Mouse (Mus musculus) c-Kit-negative CD71-positive TER-119-positive erythroid progenitor cells, embryonic 14.5 days (primary cell): Measurements from ENCODE around the gene Ppm1h.
"Not testable (repeated sequence)": the region's sequence is repeated elsewhere in the genome, so short reads cannot be mapped to it uniquely, and the experiment has no call there.

Experiments
- DNase-seq: peaks from one replicate; pipeline ENCODE4 v3.0.0-alpha.2; 2013; ENCODE audit warnings: low read depth, low spot score

Ppm1h gene

DNA sequence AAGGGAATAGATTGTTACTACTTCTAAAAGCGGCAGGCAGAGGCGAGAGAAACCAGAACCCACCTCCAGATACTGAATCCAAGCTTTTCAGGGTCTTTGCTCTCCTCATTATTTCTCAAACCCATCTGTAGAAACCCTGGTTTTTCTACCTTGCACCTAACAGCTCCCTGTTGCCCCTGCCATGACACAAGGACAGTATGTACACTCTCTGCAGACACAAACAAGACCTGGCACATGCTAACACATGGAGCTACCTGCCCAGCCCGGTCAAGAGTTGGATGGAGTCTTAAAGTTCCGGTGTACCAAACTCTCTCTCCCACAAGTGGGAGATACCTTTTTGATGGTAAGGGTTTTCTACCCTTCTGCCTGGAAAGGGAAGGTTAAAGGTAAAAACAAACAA is 252.0 kb downstream of the Ppm1h start:
- DNase-seq, result no peak

DNA sequence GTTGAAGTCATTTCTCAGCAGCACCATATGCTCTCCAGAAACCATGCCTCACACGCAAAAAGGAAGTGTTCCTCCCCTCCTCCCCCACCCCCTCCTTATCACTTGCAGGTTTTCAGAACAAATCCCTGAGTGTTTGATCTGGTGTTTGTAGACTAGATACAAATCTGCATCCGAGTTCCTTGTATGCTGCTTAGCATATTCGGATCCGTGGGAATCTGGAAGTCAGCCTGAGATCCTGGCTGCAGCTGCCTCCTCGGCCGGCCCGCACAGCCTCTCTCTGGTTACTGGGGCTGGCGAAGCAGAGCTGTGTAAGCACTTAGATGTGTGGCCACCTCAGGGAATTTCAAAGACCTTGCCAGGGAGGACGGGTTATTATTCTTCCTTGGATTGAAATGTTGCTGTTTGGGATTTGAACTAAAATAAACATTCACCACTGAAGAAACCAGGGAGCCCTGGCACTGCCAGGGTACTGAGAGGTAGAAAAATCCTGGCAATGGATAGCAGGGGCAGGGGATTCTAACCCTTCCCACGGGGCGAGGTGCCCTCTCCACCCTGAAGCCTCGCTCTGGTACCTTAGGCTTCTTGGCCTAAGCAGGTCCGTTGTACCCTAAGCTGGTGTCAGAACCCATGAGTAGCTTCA is 252.8 kb downstream of the Ppm1h start:
- DNase-seq, result no peak

DNA sequence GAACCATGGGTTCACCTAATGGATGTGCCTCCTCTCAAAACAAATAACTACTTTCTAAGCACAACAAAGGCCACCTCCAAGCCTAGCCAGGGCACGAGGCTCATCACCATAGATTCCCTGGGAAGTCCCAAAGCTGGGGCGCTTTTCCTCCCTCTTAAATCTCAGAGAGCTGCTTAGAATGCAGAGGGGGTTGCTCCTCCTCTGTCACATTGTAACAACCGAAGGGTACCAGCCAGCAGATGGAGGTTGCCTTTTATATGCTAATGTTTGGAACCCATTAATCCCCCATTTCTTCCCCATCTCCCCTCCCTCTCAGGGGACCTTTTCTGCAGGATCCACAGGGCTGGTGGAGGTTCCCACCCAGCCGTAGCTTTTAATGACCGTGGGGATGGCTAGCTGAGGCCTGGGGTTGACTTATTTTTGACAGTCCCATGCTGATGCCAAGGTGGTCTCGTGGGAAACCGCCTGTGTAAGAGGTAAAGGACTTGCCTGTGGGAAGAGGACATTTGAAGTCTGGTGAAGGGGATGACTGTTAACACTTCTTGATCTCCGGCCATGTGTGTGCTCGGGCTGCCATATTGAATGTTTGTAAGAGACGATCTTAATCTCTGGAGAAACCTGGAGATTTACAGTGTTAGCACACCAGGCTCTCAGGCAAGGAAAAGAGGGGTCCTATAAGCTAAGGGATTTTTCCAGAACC is 253.4 kb downstream of the Ppm1h start:
- DNase-seq, result no peak

DNA sequence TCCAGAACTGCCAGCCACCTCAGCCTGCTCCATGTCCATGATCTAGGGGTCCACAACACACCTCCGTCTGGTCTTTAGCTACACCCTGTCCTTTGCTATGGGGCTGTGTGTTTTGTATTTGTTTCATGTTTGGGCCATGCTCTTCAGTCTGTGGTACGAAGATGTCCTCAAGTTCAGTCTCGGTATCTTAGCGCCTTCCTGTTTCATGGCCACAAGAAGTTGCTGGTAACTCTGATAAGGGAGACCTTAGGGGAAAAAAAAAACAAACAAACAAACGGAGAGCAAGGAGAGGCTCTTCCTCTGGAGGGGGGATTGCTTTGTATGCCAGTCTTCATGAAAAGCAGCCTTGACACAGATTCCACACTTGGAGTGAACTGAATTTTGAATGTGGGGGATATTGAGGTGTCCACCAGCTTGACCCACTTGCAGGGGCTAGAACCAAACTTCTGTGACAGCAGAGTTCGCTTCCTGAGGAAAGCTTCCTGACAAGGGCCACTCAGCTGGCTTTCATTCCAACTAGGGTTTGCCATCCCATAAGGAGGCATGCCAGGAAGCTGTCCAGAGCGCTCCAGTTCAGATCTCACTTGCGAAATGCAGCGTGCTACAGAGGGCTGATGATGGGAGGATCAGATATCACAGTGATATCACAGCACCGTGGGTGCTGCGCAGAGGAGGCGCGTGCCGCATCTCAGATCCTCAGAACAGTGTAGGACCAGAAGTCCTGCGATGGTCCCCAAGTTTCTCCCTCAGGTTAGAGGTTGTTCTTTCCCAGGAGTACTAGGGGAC is 254.7 kb downstream of the Ppm1h start:
- no peak for DNase-seq

DNA sequence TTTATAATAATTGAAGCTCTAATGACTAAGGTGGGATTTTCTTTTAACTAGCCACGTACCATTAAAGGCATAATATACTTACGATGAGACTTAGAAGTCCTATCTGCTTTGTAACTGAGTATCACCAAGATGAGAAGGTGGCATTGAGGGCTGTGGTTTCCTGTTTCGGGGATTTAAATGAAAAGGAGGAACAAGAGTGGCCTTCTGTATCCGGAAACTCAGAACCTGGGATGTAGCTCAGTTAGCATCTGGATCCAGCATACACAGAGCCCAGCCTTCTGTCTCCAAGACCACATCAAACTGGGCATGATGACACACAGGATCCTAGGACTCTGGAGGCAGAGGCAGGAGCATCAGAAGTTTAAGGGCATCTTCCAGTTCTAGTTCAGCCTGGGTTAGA is 256.8 kb downstream of the Ppm1h start:
- not testable (repeated sequence) for DNase-seq

DNA sequence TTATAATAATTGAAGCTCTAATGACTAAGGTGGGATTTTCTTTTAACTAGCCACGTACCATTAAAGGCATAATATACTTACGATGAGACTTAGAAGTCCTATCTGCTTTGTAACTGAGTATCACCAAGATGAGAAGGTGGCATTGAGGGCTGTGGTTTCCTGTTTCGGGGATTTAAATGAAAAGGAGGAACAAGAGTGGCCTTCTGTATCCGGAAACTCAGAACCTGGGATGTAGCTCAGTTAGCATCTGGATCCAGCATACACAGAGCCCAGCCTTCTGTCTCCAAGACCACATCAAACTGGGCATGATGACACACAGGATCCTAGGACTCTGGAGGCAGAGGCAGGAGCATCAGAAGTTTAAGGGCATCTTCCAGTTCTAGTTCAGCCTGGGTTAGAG is 258.8 kb downstream of the Ppm1h start:
- DNase-seq, result not testable (repeated sequence)

DNA sequence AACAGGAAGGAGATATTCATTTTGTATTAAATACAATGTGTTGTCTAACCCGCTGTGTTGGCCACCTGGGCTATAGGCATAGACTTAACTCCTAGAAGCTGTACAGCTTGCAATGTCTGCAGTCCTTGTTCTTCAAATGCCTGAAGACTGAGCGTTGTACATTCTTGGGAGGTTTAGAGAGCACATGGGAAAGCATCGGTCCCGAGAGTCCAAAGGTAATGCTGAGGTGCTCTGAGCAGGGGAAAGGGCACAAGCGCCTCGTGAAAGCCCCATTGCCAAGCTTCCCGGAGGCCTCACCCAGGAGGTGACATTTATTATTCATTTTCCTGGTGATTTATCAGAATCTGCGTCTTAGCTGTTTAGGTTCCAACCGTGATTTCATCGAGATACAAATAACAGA is 261.0 kb downstream of the Ppm1h start:
- DNase-seq, result no peak

DNA sequence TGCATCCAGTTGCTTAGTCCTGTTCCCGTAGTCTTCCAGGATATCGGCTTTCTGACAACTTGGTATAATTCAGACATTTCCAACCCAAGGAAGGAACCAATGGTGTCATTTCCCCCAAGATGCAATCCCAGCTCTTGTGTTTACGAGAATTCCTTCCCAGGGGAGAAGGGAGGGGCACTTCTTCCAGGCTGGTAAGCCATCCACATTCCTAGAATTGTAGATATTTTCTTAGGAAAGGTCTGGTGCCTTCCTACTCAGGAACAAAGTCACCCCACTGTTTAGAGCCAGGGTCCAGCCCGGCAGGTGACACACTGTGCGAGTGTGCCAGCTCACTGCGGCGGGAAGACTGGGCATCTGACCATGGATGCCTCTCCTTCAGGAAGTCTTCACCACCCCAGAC is 264.2 kb downstream of the Ppm1h start:
- DNase-seq, result no peak

DNA sequence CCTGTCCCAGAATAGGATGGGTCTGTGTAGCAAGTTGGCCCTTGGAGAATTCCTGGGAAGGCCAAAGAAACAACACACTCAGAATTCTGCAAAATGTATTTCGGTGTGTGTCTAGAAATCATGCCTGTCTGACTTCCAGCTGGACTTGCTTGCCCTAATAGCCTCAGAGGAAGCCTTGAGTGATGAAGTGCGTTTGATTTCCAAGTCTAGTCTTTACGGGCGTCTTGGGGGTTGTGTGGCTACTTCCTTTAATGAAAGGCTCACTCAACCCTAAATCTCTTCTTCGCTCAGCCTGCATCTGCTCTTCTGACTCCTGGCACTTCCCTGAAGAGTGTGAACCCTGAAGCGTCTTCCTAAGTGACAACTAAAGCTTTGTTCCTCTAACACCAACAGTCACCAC is 265.3 kb downstream of the Ppm1h start:
- DNase-seq, result no peak

DNA sequence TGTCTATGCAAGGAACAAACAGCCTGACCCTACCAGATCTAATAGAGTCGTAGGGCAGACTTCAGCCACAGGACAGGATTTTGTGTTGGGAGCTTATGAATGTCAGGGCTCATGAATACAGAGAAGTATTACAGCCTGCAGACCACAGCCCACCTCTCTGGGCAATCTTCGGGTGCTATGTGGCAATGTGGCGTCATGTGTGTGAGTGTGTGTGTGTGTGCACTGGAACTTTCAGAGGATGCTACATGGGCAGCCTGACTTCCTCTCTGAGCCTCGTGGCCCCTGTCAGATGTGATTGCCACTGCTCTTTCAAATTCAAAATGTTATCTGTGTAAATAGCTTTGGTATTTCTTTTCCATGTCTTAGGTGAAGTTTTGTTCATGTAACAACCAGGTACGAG is 266.3 kb downstream of the Ppm1h start:
- no peak for DNase-seq

DNA sequence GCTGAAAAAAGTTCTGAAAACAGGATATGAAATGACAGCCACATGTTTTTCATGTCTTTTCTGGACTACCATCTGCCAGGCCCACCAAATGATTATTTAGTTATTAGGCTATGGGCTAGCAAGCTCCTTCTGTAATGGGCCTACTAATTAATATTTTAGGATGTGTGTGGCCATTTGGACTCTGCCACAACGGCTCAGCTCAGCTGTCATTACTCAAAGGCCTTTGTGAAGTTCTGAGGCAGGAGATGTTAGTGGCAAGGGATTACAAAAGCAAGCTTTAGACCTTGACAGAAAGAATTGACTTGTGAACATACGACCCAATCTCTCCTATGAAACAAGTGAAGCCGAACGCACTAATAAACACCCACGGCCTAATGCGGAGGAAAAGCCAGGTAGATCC is 272.4 kb downstream of the Ppm1h start:
- DNase-seq, result no peak

DNA sequence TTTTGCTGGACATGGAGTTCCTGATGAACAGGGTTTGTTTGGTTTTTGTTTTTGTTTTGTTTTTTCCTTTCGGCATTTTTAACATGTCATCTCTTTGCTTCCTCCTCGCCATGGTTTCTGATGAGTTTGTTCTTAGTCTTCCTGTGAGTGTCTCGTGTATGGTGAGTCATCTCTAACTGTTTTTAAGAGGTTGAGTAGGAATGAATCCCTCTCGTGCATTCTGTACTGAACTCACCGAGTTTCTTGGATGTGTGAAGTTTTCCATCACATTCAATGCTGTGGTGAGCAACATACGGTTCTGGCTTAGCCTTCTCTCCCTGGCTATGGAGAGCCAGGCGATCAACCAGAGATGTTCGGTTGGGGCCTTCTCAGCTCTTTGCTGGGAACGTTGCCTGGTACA is 275.0 kb downstream of the Ppm1h start:
- DNase-seq, result no peak

DNA sequence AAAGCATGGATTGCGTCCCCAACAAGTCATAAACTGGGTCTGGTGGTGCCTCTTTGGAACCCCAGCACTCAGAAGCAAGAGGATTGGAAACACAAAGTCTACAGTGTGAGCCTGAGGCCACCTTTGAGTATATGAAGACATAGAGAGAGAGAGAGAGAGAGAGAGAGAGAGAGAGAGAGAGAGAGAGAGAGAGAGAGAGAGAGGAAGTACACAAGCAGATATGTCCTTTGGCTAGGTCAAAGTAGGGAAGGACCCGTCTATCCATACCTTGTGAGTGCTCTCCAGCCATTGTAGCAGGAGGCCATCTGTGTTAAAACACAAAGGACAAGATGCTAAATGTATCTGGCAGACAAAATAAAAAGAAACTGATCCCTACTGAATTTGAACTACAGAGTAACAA is 279.4 kb downstream of the Ppm1h start:
- DNase-seq, result no peak

DNA sequence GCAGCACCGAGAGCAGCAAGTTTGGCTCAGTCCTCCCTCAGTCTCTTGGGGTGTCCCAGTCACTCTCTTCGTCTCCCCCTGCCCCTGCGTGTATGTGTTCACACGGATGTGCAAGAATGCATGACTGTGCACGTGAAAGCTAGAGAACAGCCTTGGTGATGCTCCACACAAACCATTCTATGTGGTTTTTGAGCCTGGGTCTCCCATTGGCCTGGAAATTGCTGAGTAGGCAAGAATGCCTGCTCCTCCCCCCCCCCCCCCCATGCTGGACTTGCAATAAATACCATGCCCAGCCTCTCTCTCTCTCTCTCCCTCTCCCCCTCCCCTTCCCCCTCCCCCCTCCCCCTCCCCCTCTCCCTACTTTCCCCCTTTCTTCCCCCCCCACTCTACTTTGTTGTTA is 280.1 kb downstream of the Ppm1h start:
- no peak for DNase-seq

DNA sequence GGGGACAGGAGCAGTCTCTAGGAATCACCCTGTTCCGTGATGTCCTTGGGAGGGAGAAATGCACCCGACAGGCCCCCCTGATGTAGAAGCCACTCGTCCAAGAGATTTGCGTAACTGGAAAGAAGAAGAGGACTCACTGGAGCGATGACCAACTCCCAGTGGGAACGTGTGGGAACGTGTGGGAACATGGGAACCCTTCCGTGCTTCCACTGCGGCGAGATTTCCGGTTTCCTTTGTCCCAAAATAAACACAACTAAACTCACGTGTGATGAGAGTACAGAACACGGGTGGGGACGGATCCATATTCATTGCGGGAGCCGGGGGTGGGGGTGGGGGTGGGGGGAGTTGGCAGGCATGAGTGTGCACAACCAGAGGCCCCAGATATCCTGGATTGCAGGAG is 281.7 kb downstream of the Ppm1h start:
- DNase-seq, result no peak

DNA sequence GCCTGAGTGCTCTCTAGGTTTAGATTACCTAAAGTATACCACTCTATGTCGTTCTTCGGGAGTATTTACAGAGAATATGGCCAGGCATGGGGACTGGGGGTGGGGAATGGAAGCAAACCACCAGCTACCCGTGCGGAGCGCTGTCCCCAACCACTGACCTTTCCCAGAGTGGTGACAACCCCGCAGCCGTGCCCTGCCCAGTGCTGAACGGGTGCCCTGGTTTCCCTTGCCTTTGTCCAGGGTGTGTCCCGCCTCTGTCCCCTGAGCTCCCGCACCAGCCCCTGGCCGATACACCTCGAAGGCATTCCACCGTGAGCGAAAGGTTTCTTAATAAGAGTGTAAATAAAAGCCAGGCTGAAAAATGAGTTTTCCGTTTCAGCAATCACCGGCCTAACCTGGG is 282.2 kb downstream of the Ppm1h start:
- DNase-seq, result no peak

DNA sequence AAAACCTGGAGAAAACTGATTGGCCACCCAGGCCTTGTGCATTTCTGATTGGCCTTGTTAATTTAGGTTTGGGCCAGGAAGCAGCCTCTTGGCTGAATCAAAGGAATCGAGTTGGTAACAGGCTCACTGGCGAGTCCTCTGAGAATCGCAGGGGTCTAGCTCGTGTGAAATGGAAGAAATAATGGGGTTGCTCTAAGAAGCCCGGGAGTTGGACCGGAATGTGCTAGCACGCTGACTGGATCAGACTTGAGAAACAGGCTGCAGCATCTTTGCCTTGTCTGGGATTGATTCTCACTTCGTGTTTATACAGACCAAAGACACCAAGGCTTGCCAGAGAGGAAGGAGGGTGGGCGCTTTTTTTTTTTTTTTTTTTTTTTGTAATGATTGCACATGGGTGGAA is 282.9 kb downstream of the Ppm1h start:
- DNase-seq, result no peak

DNA sequence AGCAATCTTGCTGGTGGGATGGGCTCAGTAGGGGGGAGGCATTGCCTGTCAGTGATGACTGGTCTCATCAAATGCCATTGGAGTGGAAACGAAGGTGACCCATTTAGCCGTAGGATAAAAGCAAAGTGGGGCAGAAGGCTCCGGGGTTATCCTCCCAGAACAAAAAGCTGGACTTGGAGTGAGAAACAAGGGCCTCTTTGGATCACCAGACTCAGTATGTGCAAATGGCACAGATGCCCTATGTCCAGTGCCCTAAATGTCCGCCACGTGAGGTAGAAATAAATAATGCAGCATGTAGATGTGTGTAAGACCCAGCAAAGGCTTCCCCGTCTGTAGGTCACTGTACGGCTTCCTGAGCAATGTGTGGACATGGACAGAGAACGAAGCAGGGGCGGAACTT is 284.1 kb downstream of the Ppm1h start:
- no peak for DNase-seq

DNA sequence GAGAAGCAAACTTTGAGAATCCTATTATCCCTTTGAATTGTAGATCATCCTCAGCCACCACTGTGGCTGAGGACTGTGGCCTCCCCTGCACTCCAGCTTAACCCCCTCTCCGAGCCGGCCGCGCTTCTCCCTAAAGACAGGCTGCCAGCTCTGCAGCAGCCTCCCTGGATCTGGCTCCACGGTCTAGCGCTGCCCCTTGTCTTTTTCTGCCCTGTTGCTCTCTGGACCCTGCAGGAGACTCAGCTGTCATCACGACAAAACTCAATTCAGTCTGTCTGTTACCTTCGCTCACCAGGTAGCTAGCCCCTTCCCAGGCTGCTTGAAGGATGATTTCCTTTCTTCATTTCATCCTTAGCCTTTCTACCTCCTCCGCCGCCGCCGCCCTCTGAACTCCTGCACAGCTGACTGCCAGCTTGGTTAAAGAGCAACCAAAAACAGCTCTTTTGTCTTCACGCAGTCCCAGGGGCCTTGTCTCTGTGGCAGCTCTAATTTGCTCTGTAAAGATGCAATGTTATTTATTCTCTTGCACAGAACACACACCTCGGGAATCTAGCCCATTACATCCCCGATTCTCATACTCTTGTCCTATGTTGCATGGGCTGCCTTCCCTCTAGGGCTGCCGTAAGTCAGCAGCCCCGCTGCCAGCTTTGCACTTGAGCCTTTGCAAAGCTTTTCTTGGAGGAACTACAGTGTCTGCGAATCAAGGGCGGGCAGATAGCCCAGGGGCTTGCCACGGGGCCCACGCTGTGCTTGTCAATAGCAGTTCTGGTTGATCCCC is 285.1 kb downstream of the Ppm1h start:
- no peak for DNase-seq

DNA sequence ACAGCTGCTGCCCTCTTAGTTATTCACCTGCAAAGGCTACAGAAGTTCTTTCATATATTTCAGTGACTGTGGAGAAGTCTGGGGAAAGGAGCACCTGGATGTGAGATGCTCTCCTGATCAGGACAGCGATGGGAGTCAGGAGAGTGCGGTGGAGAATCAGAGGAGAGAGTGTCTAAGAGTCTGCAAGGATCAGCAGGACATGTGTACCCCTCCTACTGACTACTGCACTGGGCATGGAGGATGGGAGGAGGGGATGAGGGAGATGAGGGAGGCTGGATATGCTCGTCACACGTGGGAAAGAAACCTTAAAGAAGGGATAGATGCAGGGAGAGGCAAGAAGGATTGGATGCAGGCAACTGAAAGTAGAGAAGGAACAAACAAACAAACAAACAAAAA is 285.7 kb downstream of the Ppm1h start:
- no peak for DNase-seq

DNA sequence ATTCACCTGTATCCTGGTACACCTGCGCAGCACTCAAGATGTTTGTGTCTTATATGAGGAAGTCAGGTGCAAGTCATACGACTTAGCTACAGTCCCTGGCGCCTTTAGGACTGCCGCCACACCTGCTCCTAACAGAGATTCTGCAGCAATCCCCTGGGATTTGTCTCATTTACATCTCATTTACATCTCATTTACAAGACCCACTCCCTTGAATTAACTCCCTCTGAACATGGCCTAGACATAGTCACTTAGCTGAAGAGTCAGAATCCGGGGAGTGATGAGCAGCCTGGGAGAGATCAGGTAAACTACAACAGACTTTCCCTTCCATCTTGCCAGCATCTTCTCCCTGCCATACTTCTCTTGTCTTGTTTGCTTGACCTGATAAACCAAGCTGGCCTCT is 287.1 kb downstream of the Ppm1h start:
- DNase-seq, result not testable (repeated sequence)

DNA sequence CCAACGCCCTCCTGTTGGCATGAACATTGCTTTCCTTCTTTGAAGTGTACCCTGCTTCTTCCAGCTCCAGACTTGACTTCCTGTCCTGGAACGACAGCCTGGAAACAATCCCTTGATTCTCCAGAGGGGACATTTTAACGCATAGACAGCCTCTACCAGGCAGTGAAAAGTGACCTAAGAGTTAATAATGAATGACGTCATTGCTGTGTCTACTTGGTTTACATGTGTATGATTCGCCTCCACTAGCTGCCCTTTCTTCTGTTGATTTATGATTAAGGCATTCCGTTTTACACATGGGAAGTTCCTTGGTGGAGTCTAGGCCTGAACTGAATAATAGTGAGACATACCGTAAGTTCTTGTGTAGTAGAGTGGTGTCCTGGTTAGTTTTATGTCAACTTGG is 287.9 kb downstream of the Ppm1h start:
- no peak for DNase-seq
